Mouse (Mus musculus) thymus, postnatal 0 days (tissue): Measurements from ENCODE around the gene Gm14295. TPM values are rescaled to one million over a fixed set of nuclear protein-coding genes. Genes with fewer than 3 reads are reported as not detected.
"Not testable (repeated sequence)": the region's sequence is repeated elsewhere in the genome, so short reads cannot be mapped to it uniquely, and the experiment has no call there.

Experiments
- DNase-seq: peaks from one replicate; pipeline ENCODE4 v3.0.0-alpha.2; 2015; ENCODE audit warnings: low spot score
- polyA plus RNA-seq: library from polyadenylated mRNA; unstranded; fragments of >200 nt; fragmentation: Nextera tagmentation; extraction: Ambion mirVana; gene quantifications from 2 replicates; pipeline ENCODE4 v1.2.1, GENCODE M21; 2015

Gene Gm14295
- 14.4 and 15.3 TPM in 2 replicates for polyA plus RNA-seq

DNA sequence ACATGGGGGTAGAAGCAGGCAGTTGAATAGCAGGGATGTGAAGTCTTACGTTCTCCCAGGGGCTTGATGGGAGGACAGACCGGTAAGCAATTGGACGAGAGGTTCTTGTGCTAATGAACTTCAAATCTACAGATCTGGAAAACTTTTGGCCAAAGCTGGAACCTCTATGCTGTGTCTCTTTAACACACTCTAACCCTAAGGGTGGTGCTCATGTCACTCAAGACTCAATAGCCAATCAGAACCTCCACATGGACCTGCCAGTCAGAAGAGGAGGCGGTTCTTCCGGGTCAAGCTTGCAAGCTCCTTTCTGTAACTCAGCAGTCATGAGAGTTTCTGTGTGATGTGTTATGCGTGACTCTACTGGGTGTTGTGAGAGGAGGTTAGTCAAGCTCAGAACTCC is at the start of gene Gm14295:
TSS of gene Gm14295 (plus strand) at position 301 of the 400 bp plus-strand sequence.
- DNase-seq, result not testable (repeated sequence)

DNA sequence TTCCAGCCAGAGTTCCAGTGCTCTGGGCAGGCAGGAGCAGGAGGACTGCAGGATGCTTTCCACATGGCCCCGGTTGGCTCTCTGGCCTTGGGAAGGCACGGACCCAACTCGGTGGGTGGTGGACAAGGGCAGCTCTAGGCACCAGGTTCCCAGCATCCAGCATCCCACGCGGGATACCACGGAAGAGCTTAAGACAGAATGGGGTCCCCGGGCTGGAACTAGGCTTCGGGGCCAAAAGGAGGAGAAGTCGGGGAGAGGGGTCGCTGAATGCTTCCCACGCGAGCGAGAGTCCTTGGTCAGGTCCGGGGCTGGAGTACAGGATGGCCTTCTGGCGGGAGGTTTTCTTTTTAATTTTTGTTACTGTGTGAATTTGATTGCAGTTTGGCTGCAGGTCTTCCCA is 373 bp downstream of the Gm14295 start:
- DNase-seq, result not testable (repeated sequence)

DNA sequence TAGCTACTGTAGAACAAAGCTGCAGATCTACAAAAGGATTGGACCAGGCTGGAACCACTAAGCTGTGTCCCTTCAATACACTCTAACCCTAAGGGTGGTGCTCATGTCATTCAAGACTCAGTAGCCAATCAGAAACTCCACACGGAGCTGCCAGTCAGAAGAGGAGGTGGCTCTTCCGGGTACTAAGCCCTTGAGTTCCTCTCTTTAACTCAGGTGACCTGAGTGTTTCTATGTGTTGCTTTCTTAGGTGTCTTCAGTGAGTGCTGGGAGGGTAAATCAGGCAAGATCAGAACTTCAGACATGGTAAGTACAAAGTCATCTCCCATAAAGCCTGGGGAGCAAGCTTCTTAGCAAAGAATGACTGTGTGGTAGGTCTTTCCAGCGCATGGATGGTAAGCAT is 32.4 kb downstream of the Gm14295 start, which contains the start of gene Gm14408:
TSS of gene Gm14408 (plus strand) at position 301 of the 400 bp plus-strand sequence.
- DNase-seq, result not testable (repeated sequence)

Other genes with a start within 250 kb of the Gm14295 start
- gene Gm14308, start 162.3 kb upstream of the Gm14295 start, polyA plus RNA-seq, result 15.2 and 17.1 TPM in 2 replicates
- gene Zfp973, start 128.1 kb upstream of the Gm14295 start, polyA plus RNA-seq, result 9.3 and 17.7 TPM in 2 replicates
- gene Gm14305, start 90.3 kb upstream of the Gm14295 start, polyA plus RNA-seq, result 28.2 and 30.5 TPM in 2 replicates
- not detected in 2 replicates for gene Gm14408, start 32.5 kb downstream of the Gm14295 start, polyA plus RNA-seq
- gene Gm14296, start 129.2 kb downstream of the Gm14295 start, polyA plus RNA-seq, result 5.2 and 5.8 TPM in 2 replicates
- gene Gm14419, start 202.3 kb downstream of the Gm14295 start, polyA plus RNA-seq, result 10.2 and 11.1 TPM in 2 replicates